Mouse (Mus musculus): ENCODE data around the gene Cep135. TPM values are rescaled to one million over a fixed set of nuclear protein-coding genes. Genes with fewer than 3 reads are reported as not detected.

Gene Cep135
- polyA plus RNA-seq, 1 experiment, result 10.8 TPM

GRCm38 (mm10) chr5:76609702-76610370 is 21.3 kb downstream of the Cep135 start:
- Histone ChIP-seq H3K36me3 (ENCODE audit: control insufficient read depth, insufficient read depth, low read length, poor library complexity, severe bottlenecking) (no peaks in the 10 kb centered on the region), H3K27me3 (ENCODE audit: control insufficient read depth, insufficient read depth, low read length, poor library complexity, severe bottlenecking) (no peaks in the 10 kb centered on the region), H3K4me3 (ENCODE audit: low read depth, low read length) (no peak overlapping the region), H3K9me3 (replicated peaks; ENCODE audit: control insufficient read depth, insufficient read depth, low read length, poor library complexity, severe bottlenecking) (no peaks in the 10 kb centered on the region), H3K4me1 (ENCODE audit: control insufficient read depth, insufficient read depth, low read length) (no peaks in the 10 kb centered on the region), H3K9ac (ENCODE audit: low read depth, poor library complexity, severe bottlenecking) (no peak overlapping the region), H3K27ac (ENCODE audit: insufficient read depth, low read length) (no peak overlapping the region)
- TF ChIP-seq EP300 (IDR thresholded peaks at IDR 0.05; ENCODE audit: insufficient read depth, low read depth, low read length), result no peak
- TF ChIP-seq CTCF (IDR thresholded peaks at IDR 0.05; ENCODE audit: low read depth, low read length), result no peak
- no peak for TF ChIP-seq POLR2A (IDR thresholded peaks at IDR 0.05; ENCODE audit: insufficient read depth, low read length)

GRCm38 (mm10) chr5:76612867-76613499 is 24.5 kb downstream of the Cep135 start:
- Histone ChIP-seq H3K27ac (ENCODE audit: insufficient read depth, low read length) (no peak overlapping the region), H3K36me3 (ENCODE audit: control insufficient read depth, insufficient read depth, low read length, poor library complexity, severe bottlenecking) (no peaks in the 10 kb centered on the region), H3K9ac (ENCODE audit: low read depth, poor library complexity, severe bottlenecking) (no peak overlapping the region), H3K9me3 (replicated peaks; ENCODE audit: control insufficient read depth, insufficient read depth, low read length, poor library complexity, severe bottlenecking) (no peaks in the 10 kb centered on the region), H3K4me1 (ENCODE audit: control insufficient read depth, insufficient read depth, low read length) (no peaks in the 10 kb centered on the region), H3K27me3 (ENCODE audit: control insufficient read depth, insufficient read depth, low read length, poor library complexity, severe bottlenecking) (no peaks in the 10 kb centered on the region), H3K4me3 (ENCODE audit: low read depth, low read length) (no peak overlapping the region)
- TF ChIP-seq CTCF (IDR thresholded peaks at IDR 0.05; ENCODE audit: low read depth, low read length) (no peak), EP300 (IDR thresholded peaks at IDR 0.05; ENCODE audit: insufficient read depth, low read depth, low read length) (no peak)

GRCm38 (mm10) chr5:76615276-76615675 is 26.8 kb downstream of the Cep135 start:
- TF ChIP-seq EP300 (IDR thresholded peaks at IDR 0.05; ENCODE audit: insufficient read depth, low read depth, low read length), result no peak
- no peak for TF ChIP-seq POLR2A (IDR thresholded peaks at IDR 0.05; ENCODE audit: insufficient read depth, low read length)
- no peak for TF ChIP-seq CTCF (IDR thresholded peaks at IDR 0.05; ENCODE audit: low read depth, low read length)
- Histone ChIP-seq H3K27me3 (ENCODE audit: control insufficient read depth, insufficient read depth, low read length, poor library complexity, severe bottlenecking) (no peaks in the 10 kb centered on the region), H3K4me1 (ENCODE audit: control insufficient read depth, insufficient read depth, low read length) (no peaks in the 10 kb centered on the region), H3K4me3 (ENCODE audit: low read depth, low read length) (no peak overlapping the region), H3K27ac (ENCODE audit: insufficient read depth, low read length) (no peak overlapping the region), H3K9me3 (replicated peaks; ENCODE audit: control insufficient read depth, insufficient read depth, low read length, poor library complexity, severe bottlenecking) (no peaks in the 10 kb centered on the region), H3K36me3 (ENCODE audit: control insufficient read depth, insufficient read depth, low read length, poor library complexity, severe bottlenecking) (no peaks in the 10 kb centered on the region), H3K9ac (ENCODE audit: low read depth, poor library complexity, severe bottlenecking) (no peak overlapping the region)

GRCm38 (mm10) chr5:76616196-76616747 is 27.8 kb downstream of the Cep135 start:
- no peaks in the 10 kb centered on the region for H3K9me3 ChIP-seq (replicated peaks; ENCODE audit: control insufficient read depth, insufficient read depth, low read length, poor library complexity, severe bottlenecking)
- H3K36me3 ChIP-seq (ENCODE audit: control insufficient read depth, insufficient read depth, low read length, poor library complexity, severe bottlenecking), result no peaks in the 10 kb centered on the region
- no peaks in the 10 kb centered on the region for H3K4me1 ChIP-seq (ENCODE audit: control insufficient read depth, insufficient read depth, low read length)
- no peak overlapping the region for H3K9ac ChIP-seq (ENCODE audit: low read depth, poor library complexity, severe bottlenecking)
- no peaks in the 10 kb centered on the region for H3K27me3 ChIP-seq (ENCODE audit: control insufficient read depth, insufficient read depth, low read length, poor library complexity, severe bottlenecking)
- no peak overlapping the region for H3K4me3 ChIP-seq (ENCODE audit: low read depth, low read length)
- TF ChIP-seq EP300 (IDR thresholded peaks at IDR 0.05; ENCODE audit: insufficient read depth, low read depth, low read length) (no peak), POLR2A (IDR thresholded peaks at IDR 0.05; ENCODE audit: insufficient read depth, low read length) (no peak), CTCF (IDR thresholded peaks at IDR 0.05; ENCODE audit: low read depth, low read length) (no peak)
- no peak overlapping the region for H3K27ac ChIP-seq (ENCODE audit: insufficient read depth, low read length)

GRCm38 (mm10) chr5:76618750-76619149 is 30.3 kb downstream of the Cep135 start:
- no peaks in the 10 kb centered on the region for H3K36me3 ChIP-seq (ENCODE audit: control insufficient read depth, insufficient read depth, low read length, poor library complexity, severe bottlenecking)
- H3K27ac ChIP-seq (ENCODE audit: insufficient read depth, low read length), result no peak overlapping the region
- H3K27me3 ChIP-seq (ENCODE audit: control insufficient read depth, insufficient read depth, low read length, poor library complexity, severe bottlenecking), result no peaks in the 10 kb centered on the region
- no peak overlapping the region for H3K4me3 ChIP-seq (ENCODE audit: low read depth, low read length)
- H3K9ac ChIP-seq (ENCODE audit: low read depth, poor library complexity, severe bottlenecking), result no peak overlapping the region
- no peaks in the 10 kb centered on the region for H3K9me3 ChIP-seq (replicated peaks; ENCODE audit: control insufficient read depth, insufficient read depth, low read length, poor library complexity, severe bottlenecking)
- TF ChIP-seq POLR2A (IDR thresholded peaks at IDR 0.05; ENCODE audit: insufficient read depth, low read length), result no peak
- no peak for TF ChIP-seq CTCF (IDR thresholded peaks at IDR 0.05; ENCODE audit: low read depth, low read length)
- TF ChIP-seq EP300 (IDR thresholded peaks at IDR 0.05; ENCODE audit: insufficient read depth, low read depth, low read length), result no peak
- no peaks in the 10 kb centered on the region for H3K4me1 ChIP-seq (ENCODE audit: control insufficient read depth, insufficient read depth, low read length)

GRCm38 (mm10) chr5:76623759-76624158 is 35.3 kb downstream of the Cep135 start:
- H3K27me3 ChIP-seq (ENCODE audit: control insufficient read depth, insufficient read depth, low read length, poor library complexity, severe bottlenecking), result no peaks in the 10 kb centered on the region
- H3K36me3 ChIP-seq (ENCODE audit: control insufficient read depth, insufficient read depth, low read length, poor library complexity, severe bottlenecking), result no peaks in the 10 kb centered on the region
- no peaks in the 10 kb centered on the region for H3K4me1 ChIP-seq (ENCODE audit: control insufficient read depth, insufficient read depth, low read length)
- no peak overlapping the region for H3K27ac ChIP-seq (ENCODE audit: insufficient read depth, low read length)
- no peak for TF ChIP-seq POLR2A (IDR thresholded peaks at IDR 0.05; ENCODE audit: insufficient read depth, low read length)
- TF ChIP-seq CTCF (IDR thresholded peaks at IDR 0.05; ENCODE audit: low read depth, low read length), result no peak
- TF ChIP-seq EP300 (IDR thresholded peaks at IDR 0.05; ENCODE audit: insufficient read depth, low read depth, low read length), result no peak
- H3K9me3 ChIP-seq (replicated peaks; ENCODE audit: control insufficient read depth, insufficient read depth, low read length, poor library complexity, severe bottlenecking), result no peaks in the 10 kb centered on the region
- no peak overlapping the region for H3K9ac ChIP-seq (ENCODE audit: low read depth, poor library complexity, severe bottlenecking)
- H3K4me3 ChIP-seq (ENCODE audit: low read depth, low read length), result no peak overlapping the region

Data from ES-Bruce4 (cell line).